Mouse (Mus musculus): Measurements from ENCODE around the gene Lrmp.

Lrmp gene

GRCm38 (mm10) chr6:145202432-145203125 lies 87.1 kb downstream of the Lrmp start:
- no peak for DNase-seq (ENCODE audit: low read depth)

- DNase-seq (ENCODE audit: low read depth): no peak
These were observed 89.0 kb downstream of the Lrmp start for GRCm38 (mm10) chr6:145204440-145204839.

GRCm38 (mm10) chr6:145205142-145205541 lies 89.7 kb downstream of the Lrmp start:
- DNase-seq (ENCODE audit: low read depth): no peak

GRCm38 (mm10) chr6:145210056-145210680 lies 94.7 kb downstream of the Lrmp start:
- no peak for DNase-seq (ENCODE audit: low read depth)

GRCm38 (mm10) chr6:145210816-145211338 lies 95.4 kb downstream of the Lrmp start, which contains the start of the genes Casc1 and Etfrf1:
Gene Casc1, minus strand, starts transcription at chr6:145211005.
Gene Etfrf1, plus strand, starts transcription at chr6:145211134.
- peak; percentile 100 for DNase-seq (ENCODE audit: low read depth)

- no peak for DNase-seq (ENCODE audit: low read depth)
These were observed 96.2 kb downstream of the Lrmp start for GRCm38 (mm10) chr6:145211376-145212305.

GRCm38 (mm10) chr6:145213916-145214315 lies 98.5 kb downstream of the Lrmp start:
- DNase-seq (ENCODE audit: low read depth): no peak

- no peak for DNase-seq (ENCODE audit: low read depth)
These were observed 100.4 kb downstream of the Lrmp start for GRCm38 (mm10) chr6:145215826-145216225.

- DNase-seq (ENCODE audit: low read depth): no peak
These were observed 108.8 kb downstream of the Lrmp start for GRCm38 (mm10) chr6:145224246-145224645.

Measured in c-Kit-positive CD71-negative TER-119-negative erythroid progenitor cells, embryonic 14.5 days (primary cell).